9 mouse cellular contexts compared by ENCODE assay signal in genomic region chr2:82054446-82054845, GRCm38 (mm10). TPM values are rescaled to one million over a fixed set of nuclear protein-coding genes. Genes with fewer than 3 reads are reported as not detected.
DNase-seq lines count a peak whose midpoint lies in the region; ATAC-seq and TF ChIP-seq lines count a peak whose summit lies in the region.
"Had no signal": no experiment of that assay in that cellular context is flagged by ENCODE, and none has a peak within 500 bp of the region (broad histone marks: within the 10 kb centered on the region; RNA-seq: fewer than 3 reads in every experiment).

No protein-coding gene starts in this region.

- H3K4me3 ChIP-seq in heart, postnatal 0 days (ENCODE audit: low read depth, low read length), result peak overlapping the region; percentile 65
- peak overlapping the region; percentile 85 for H3K4me3 ChIP-seq in cortical plate, adult 2 months (ENCODE audit: insufficient read depth, low read length)
- H3K4me3 ChIP-seq in forebrain, embryonic 15.5 days, result peak overlapping the region; percentile 91
- H3K4me3 ChIP-seq in midbrain, embryonic 13.5 days (replicated peaks), result peak overlapping the region; percentile 86
- H3K4me3 ChIP-seq in thymus, adult 2 months (ENCODE audit: control insufficient read depth, insufficient read depth, low read length), result no peak overlapping the region

- no peak for TF ChIP-seq CTCF in heart, postnatal 0 days (IDR thresholded peaks at IDR 0.05; ENCODE audit: low read depth)
- no peak for TF ChIP-seq CTCF in cortical plate, adult 2 months (IDR thresholded peaks at IDR 0.05; ENCODE audit: extremely low read depth, insufficient read depth, low read length)
- TF ChIP-seq CTCF in thymus, adult 2 months (IDR thresholded peaks at IDR 0.05; ENCODE audit: borderline replicate concordance, control insufficient read depth, extremely low read depth, insufficient read depth, low read length, poor library complexity), result no peak

- DNase-seq in heart, postnatal 0 days (ENCODE audit: low spot score), result no peak
- no peak for DNase-seq in heart, postnatal 4 days
- DNase-seq in thymus, adult 2 months, result no peak
- DNase-seq in kidney, adult 9 months, result no peak
- DNase-seq in thymus, postnatal 25 days, result no peak
- DNase-seq: gastrocnemius, adult 2 months had no signal

- no peak overlapping the region for H3K27ac ChIP-seq in heart, postnatal 0 days (ENCODE audit: low read depth)
- 0 out of 2 replicates have a peak overlapping the region, but pooled peaks have one; percentile 9 for H3K27ac ChIP-seq in cortical plate, adult 2 months (ENCODE audit: insufficient read depth, low read length)
- H3K27ac ChIP-seq in forebrain, embryonic 15.5 days (replicated peaks), result peak overlapping the region; percentile 93; the same call in 1 of the 2 replicates
- H3K27ac ChIP-seq in midbrain, embryonic 13.5 days, result peak overlapping the region; percentile 97; the same call in 1 of the 2 replicates
- H3K27ac ChIP-seq in thymus, adult 2 months (ENCODE audit: control insufficient read depth, insufficient read depth, low read length), result no peak overlapping the region
- H3K27ac ChIP-seq: gastrocnemius, adult 2 months had no signal

- H3K27me3 ChIP-seq in heart, postnatal 0 days (ENCODE audit: control insufficient read depth, insufficient read depth, low read length), result peaks cover 29% of the 10 kb centered on the region
- no peaks in the 10 kb centered on the region for H3K27me3 ChIP-seq in forebrain, embryonic 15.5 days
- H3K27me3 ChIP-seq in midbrain, embryonic 13.5 days, result peaks cover 6% of the 10 kb centered on the region; the same call in 1 of the 2 replicates
- no peaks in the 10 kb centered on the region for H3K27me3 ChIP-seq in thymus, adult 2 months (ENCODE audit: control insufficient read depth, insufficient read depth, low read length)

- H3K4me1 ChIP-seq in heart, postnatal 0 days (ENCODE audit: control insufficient read depth, insufficient read depth), result peaks cover 4% of the 10 kb centered on the region
- H3K4me1 ChIP-seq in cortical plate, adult 2 months (ENCODE audit: control insufficient read depth, insufficient read depth, low read length), result no peaks in the 10 kb centered on the region
- peaks cover 12% of the 10 kb centered on the region for H3K4me1 ChIP-seq in forebrain, embryonic 15.5 days
- peaks cover 17% of the 10 kb centered on the region for H3K4me1 ChIP-seq in midbrain, embryonic 13.5 days (replicated peaks)
- no peaks in the 10 kb centered on the region for H3K4me1 ChIP-seq in thymus, adult 2 months (replicated peaks; ENCODE audit: control insufficient read depth, insufficient read depth, low read length)

- H3K9ac ChIP-seq in heart, postnatal 0 days (replicated peaks; ENCODE audit: low read depth, low read length), result no peak overlapping the region
- H3K9ac ChIP-seq in forebrain, embryonic 15.5 days (replicated peaks), result peak overlapping the region; percentile 86
- H3K9ac ChIP-seq in midbrain, embryonic 13.5 days (replicated peaks), result peak overlapping the region; percentile 87; the same call in 1 of the 2 replicates

- H3K4me2 ChIP-seq in heart, postnatal 0 days (ENCODE audit: low read depth, low read length), result peak overlapping the region; percentile 99
- peak overlapping the region; percentile 80 for H3K4me2 ChIP-seq in forebrain, embryonic 15.5 days (replicated peaks)
- H3K4me2 ChIP-seq in midbrain, embryonic 13.5 days (replicated peaks), result peak overlapping the region; percentile 75

- WGBS in heart, postnatal 0 days, result 54% methylated on average over 4 of the region's 4 CpGs
- WGBS in forebrain, embryonic 15.5 days, result 55% methylated on average over 4 of the region's 4 CpGs
- 61% methylated on average over 4 of the region's 4 CpGs for WGBS in midbrain, embryonic 13.5 days
- 71% methylated on average over 4 of the region's 4 CpGs for WGBS in thymus, adult 2 months

- no peaks in the 10 kb centered on the region for H3K9me3 ChIP-seq in heart, postnatal 0 days (replicated peaks; ENCODE audit: control insufficient read depth, low read length)
- H3K9me3 ChIP-seq in forebrain, embryonic 15.5 days, result no peaks in the 10 kb centered on the region
- H3K9me3 ChIP-seq in midbrain, embryonic 13.5 days, result no peaks in the 10 kb centered on the region

- no peak for TF ChIP-seq POLR2A in cortical plate, adult 2 months (IDR thresholded peaks at IDR 0.05; ENCODE audit: extremely low read depth, insufficient read depth, low read length)
- TF ChIP-seq POLR2A in thymus, adult 2 months (IDR thresholded peaks at IDR 0.05; ENCODE audit: control insufficient read depth, extremely low read depth, insufficient read depth, low read length, poor library complexity), result no peak

- no peaks in the 10 kb centered on the region for H3K36me3 ChIP-seq in heart, postnatal 0 days (replicated peaks; ENCODE audit: control insufficient read depth, insufficient read depth, low read length)
- H3K36me3 ChIP-seq in forebrain, embryonic 15.5 days, result no peaks in the 10 kb centered on the region
- no peaks in the 10 kb centered on the region for H3K36me3 ChIP-seq in midbrain, embryonic 13.5 days
- H3K36me3 ChIP-seq in thymus, adult 2 months (ENCODE audit: control insufficient read depth, insufficient read depth, low read length), result no peaks in the 10 kb centered on the region

- no peak for ATAC-seq in heart, postnatal 0 days (ENCODE audit: insufficient read depth, low read depth)
- ATAC-seq in forebrain, embryonic 15.5 days (replicated peaks), result no peak
- no peak for ATAC-seq in midbrain, embryonic 13.5 days

- no peak for TF ChIP-seq EP300 in heart, postnatal 0 days (IDR thresholded peaks at IDR 0.05; ENCODE audit: low read depth)

RNA-seq across cellular contexts. Expression of gene Zfp804a, which starts 1.4 kb away (rescaled TPM):
- total RNA-seq in heart, postnatal 0 days (2014; rRNA removed; ENCODE audit: low replicate concordance), result not detected in 2 replicates
- not detected in 2 replicates for polyA plus RNA-seq in heart, postnatal 0 days (2015; fragmentation: Nextera tagmentation; extraction: Ambion mirVana)
- total RNA-seq in heart, postnatal 4 days (2021), result under 1 TPM in 1 of 2 experiments, not detected in 1; 0.05 TPM
- polyA plus RNA-seq in cortical plate, adult 2 months (2012; rRNA removed), result 6.5 and 7.2 TPM in 2 replicates
- 6.1 and 6.3 TPM in 2 replicates for polyA plus RNA-seq in forebrain, embryonic 15.5 days (2015; fragmentation: Nextera tagmentation; extraction: Ambion mirVana)
- 5.9 and 6.9 TPM in 2 replicates for polyA plus RNA-seq in midbrain, embryonic 13.5 days (2015; fragmentation: Nextera tagmentation; extraction: Ambion mirVana)
- polyA plus RNA-seq in thymus, adult 2 months (2012; rRNA removed), result not detected in 2 replicates
- total RNA-seq: gastrocnemius, adult 2 months had no signal

Comparison
In these comparisons a context has a peak if more than half of its experiments do, and no peak if none do; other contexts are left out.
1. H3K27ac ChIP-seq: peak in cortical plate, adult 2 months (single experiment), forebrain, embryonic 15.5 days (single experiment) and midbrain, embryonic 13.5 days (single experiment); none in heart, postnatal 0 days (single experiment) and thymus, adult 2 months (single experiment).
2. Peak in every context shown above with its lines, with median percentiles within 50 percentile points of each other: H3K4me2 ChIP-seq.